Mouse (Mus musculus): ENCODE measurements around the gene Pclo. TPM values are rescaled to one million over a fixed set of nuclear protein-coding genes. Genes with fewer than 3 reads are reported as not detected.
"Not testable (repeated sequence)": the region's sequence is repeated elsewhere in the genome, so short reads cannot be mapped to it uniquely, and the experiment has no call there.

Gene Pclo
- total and polyA plus RNA-seq, 3 experiments: 0.13 to 0.25 (median 0.14) TPM

GRCm38 (mm10) chr5:14834155-14834991, 319.7 kb downstream of the Pclo start:
- Histone ChIP-seq H3K4me1 (ENCODE audit: control insufficient read depth, insufficient read depth, low read length) (no peaks in the 10 kb centered on the region), H3K9ac (ENCODE audit: low read depth, low read length) (no peak overlapping the region), H3K27me3 (ENCODE audit: control insufficient read depth, insufficient read depth, low read length) (no peaks in the 10 kb centered on the region), H3K27ac (no peak overlapping the region), H3K4me3 (no peak overlapping the region), H3K79me2 (replicated peaks; ENCODE audit: control insufficient read depth, insufficient read depth, low read length) (no peaks in the 10 kb centered on the region), H3K36me3 (ENCODE audit: control insufficient read depth, insufficient read depth, low read length) (no peaks in the 10 kb centered on the region)
- DNase-seq: no peak
- TF ChIP-seq CTCF (IDR thresholded peaks at IDR 0.05): no peak
- no peak for TF ChIP-seq EP300 (IDR thresholded peaks at IDR 0.05; ENCODE audit: insufficient read depth, low read depth, low read length)
- TF ChIP-seq POLR2A (IDR thresholded peaks at IDR 0.05; ENCODE audit: insufficient read depth, low read depth, low read length): no peak
- 51% methylated on average over 4 of the region's 4 CpGs for WGBS
- intact Hi-C loops (cut with DNase I): no loop called here

- Histone ChIP-seq H3K79me2 (replicated peaks; ENCODE audit: control insufficient read depth, insufficient read depth, low read length) (no peaks in the 10 kb centered on the region), H3K4me3 (no peak overlapping the region), H3K27me3 (ENCODE audit: control insufficient read depth, insufficient read depth, low read length) (no peaks in the 10 kb centered on the region), H3K9ac (ENCODE audit: low read depth, low read length) (no peak overlapping the region), H3K36me3 (ENCODE audit: control insufficient read depth, insufficient read depth, low read length) (no peaks in the 10 kb centered on the region), H3K4me1 (ENCODE audit: control insufficient read depth, insufficient read depth, low read length) (no peaks in the 10 kb centered on the region), H3K27ac (no peak overlapping the region)
- intact Hi-C loops (cut with DNase I): no loop called here
- TF ChIP-seq POLR2A (IDR thresholded peaks at IDR 0.05; ENCODE audit: insufficient read depth, low read depth, low read length): no peak
- TF ChIP-seq CTCF (IDR thresholded peaks at IDR 0.05): no peak
- TF ChIP-seq EP300 (IDR thresholded peaks at IDR 0.05; ENCODE audit: insufficient read depth, low read depth, low read length): no peak
- no peak for DNase-seq
Observed at GRCm38 (mm10) chr5:14853650-14854049, 338.9 kb downstream of the Pclo start.

GRCm38 (mm10) chr5:14885291-14885690, 370.6 kb downstream of the Pclo start:
- whole genome bisulfite sequencing: 28% methylated on average over 2 of the region's 2 CpGs
- H3K4me3 ChIP-seq; H3K4me1 ChIP-seq (ENCODE audit: control insufficient read depth, insufficient read depth, low read length); H3K79me2 ChIP-seq (replicated peaks; ENCODE audit: control insufficient read depth, insufficient read depth, low read length); H3K9ac ChIP-seq (ENCODE audit: low read depth, low read length); intact Hi-C loops (cut with DNase I); DNase-seq; H3K27ac ChIP-seq; H3K36me3 ChIP-seq (ENCODE audit: control insufficient read depth, insufficient read depth, low read length); H3K27me3 ChIP-seq (ENCODE audit: control insufficient read depth, insufficient read depth, low read length): not testable (repeated sequence)

GRCm38 (mm10) chr5:14892242-14892641, 377.5 kb downstream of the Pclo start:
- intact Hi-C loops (cut with DNase I): no loop called here
- Histone ChIP-seq H3K79me2 (replicated peaks; ENCODE audit: control insufficient read depth, insufficient read depth, low read length) (no peaks in the 10 kb centered on the region), H3K27me3 (ENCODE audit: control insufficient read depth, insufficient read depth, low read length) (no peaks in the 10 kb centered on the region), H3K36me3 (ENCODE audit: control insufficient read depth, insufficient read depth, low read length) (no peaks in the 10 kb centered on the region), H3K9ac (ENCODE audit: low read depth, low read length) (no peak overlapping the region), H3K4me3 (no peak overlapping the region), H3K27ac (no peak overlapping the region), H3K4me1 (ENCODE audit: control insufficient read depth, insufficient read depth, low read length) (no peaks in the 10 kb centered on the region)
- DNase-seq: no peak
- TF ChIP-seq POLR2A (IDR thresholded peaks at IDR 0.05; ENCODE audit: insufficient read depth, low read depth, low read length) (no peak), EP300 (IDR thresholded peaks at IDR 0.05; ENCODE audit: insufficient read depth, low read depth, low read length) (no peak), CTCF (IDR thresholded peaks at IDR 0.05) (no peak)
- 50% methylated on average over 3 of the region's 3 CpGs for WGBS

- DNase-seq; H3K27me3 ChIP-seq (ENCODE audit: control insufficient read depth, insufficient read depth, low read length); intact Hi-C loops (cut with DNase I); H3K27ac ChIP-seq; H3K79me2 ChIP-seq (replicated peaks; ENCODE audit: control insufficient read depth, insufficient read depth, low read length); H3K4me1 ChIP-seq (ENCODE audit: control insufficient read depth, insufficient read depth, low read length); H3K36me3 ChIP-seq (ENCODE audit: control insufficient read depth, insufficient read depth, low read length); H3K4me3 ChIP-seq; H3K9ac ChIP-seq (ENCODE audit: low read depth, low read length): not testable (repeated sequence)
- TF ChIP-seq CTCF (IDR thresholded peaks at IDR 0.05): peak; percentile 40
- 10% methylated on average over 3 of the region's 3 CpGs for WGBS
Observed at GRCm38 (mm10) chr5:14903539-14903938, 388.8 kb downstream of the Pclo start.

All from heart, adult 2 months (tissue).